Mouse (Mus musculus) layer of hippocampus, postnatal 14 days (tissue): ENCODE measurements at regions not wholly inside any gene's neighbourhood (a gene's known extent, or its start where the extent isn't known, plus 50 kb on each side); places are given as distances from the start of the nearest gene placed in this dataset.

Source experiments
- DNase-seq, 2 experiments: peaks; one replicate each; pipeline ENCODE4 v3.0.0; 2021 to 2022; ENCODE audit warnings: low spot score in 2 of 2, mixed read lengths in 1 of 2

GRCm38 (mm10) chrX:95291676-95292075 lies 95.0 kb upstream of the Arhgef9 start:
- peak; percentile 4 to 36 for DNase-seq

DNA sequence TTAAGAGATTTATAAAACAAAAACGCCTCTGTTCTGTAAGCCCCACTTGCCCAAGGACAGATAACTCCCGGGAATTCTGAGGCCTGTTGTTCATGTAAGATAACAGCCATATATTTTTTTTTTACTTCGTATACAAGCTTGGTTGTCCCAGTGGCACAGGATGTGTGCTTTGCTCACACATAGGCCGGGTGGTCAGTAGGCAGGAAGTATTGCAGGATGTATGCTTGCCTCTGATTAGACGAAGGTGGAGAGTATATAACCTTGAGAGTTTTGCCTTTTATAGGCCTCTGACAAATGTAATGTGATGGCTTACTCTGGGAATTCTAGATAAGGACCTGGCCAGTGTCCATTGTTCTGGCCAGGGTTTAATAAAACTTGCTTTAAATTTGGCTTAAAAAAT lies 85.4 kb upstream of the Arhgef9 start:
- DNase-seq: no peak

- peak in 1 of 2 experiments; percentile 7 for DNase-seq
Observed at GRCm38 (mm10) chrX:95253517-95253916, 56.9 kb upstream of the Arhgef9 start.
